Mouse (Mus musculus) heart, embryonic 10.5 days (tissue): ENCODE results near the gene Ccdc134. TPM values are rescaled to one million over a fixed set of nuclear protein-coding genes. Genes with fewer than 3 reads are reported as not detected.
"Not testable (repeated sequence)": the region's sequence is repeated elsewhere in the genome, so short reads cannot be mapped to it uniquely, and the experiment has no call there.

Experiments
- DNase-seq: peaks from one replicate; pipeline ENCODE4 v3.0.0-alpha.2; 2017; ENCODE audit warnings: low spot score
- H3K27ac ChIP-seq: fragments of 300-500 bp; sonication (generic); 2 replicates; pipeline ENCODE4 v1.5.1; 2016; ENCODE audit warnings: mild to moderate bottlenecking
- H3K27me3 ChIP-seq: fragments of 300-500 bp; sonication (generic); 2 replicates; pipeline ENCODE4 v1.6.1; 2016; ENCODE audit warnings: mild to moderate bottlenecking; ENCODE audit not compliant: poor library complexity, insufficient read depth, severe bottlenecking
- H3K36me3 ChIP-seq: fragments of 300-500 bp; sonication (generic); 2 replicates; pipeline ENCODE4 v1.6.1; 2016; ENCODE audit warnings: mild to moderate bottlenecking, moderate library complexity
- H3K4me1 ChIP-seq: fragments of 300-500 bp; sonication (generic); 2 replicates; pipeline ENCODE4 v1.6.1; 2016; ENCODE audit warnings: mild to moderate bottlenecking
- H3K4me3 ChIP-seq: fragments of 300-500 bp; sonication (generic); 2 replicates; pipeline ENCODE4 v1.5.1; 2016; ENCODE audit warnings: mild to moderate bottlenecking, moderate library complexity
- H3K9me3 ChIP-seq: fragments of 300-500 bp; sonication (generic); 2 replicates; pipeline ENCODE4 v1.6.1; 2016; ENCODE audit warnings: mild to moderate bottlenecking, moderate library complexity
- WGBS: fragments of 180-500 bp; shearing (Covaris S2); methylation state at CpG from one replicate; pipeline ENCODE4 v1.1.7; 2016; 5-methylcytosine and 5-hydroxymethylcytosine counted together
- polyA plus RNA-seq: library from polyadenylated mRNA; unstranded; fragments of >200 nt; fragmentation: Nextera tagmentation; extraction: Ambion mirVana; gene quantifications from 2 replicates; pipeline ENCODE4 v1.2.1, GENCODE M21; 2016

Ccdc134 gene
- polyA plus RNA-seq: 13.5 and 19.4 TPM in 2 replicates

DNA sequence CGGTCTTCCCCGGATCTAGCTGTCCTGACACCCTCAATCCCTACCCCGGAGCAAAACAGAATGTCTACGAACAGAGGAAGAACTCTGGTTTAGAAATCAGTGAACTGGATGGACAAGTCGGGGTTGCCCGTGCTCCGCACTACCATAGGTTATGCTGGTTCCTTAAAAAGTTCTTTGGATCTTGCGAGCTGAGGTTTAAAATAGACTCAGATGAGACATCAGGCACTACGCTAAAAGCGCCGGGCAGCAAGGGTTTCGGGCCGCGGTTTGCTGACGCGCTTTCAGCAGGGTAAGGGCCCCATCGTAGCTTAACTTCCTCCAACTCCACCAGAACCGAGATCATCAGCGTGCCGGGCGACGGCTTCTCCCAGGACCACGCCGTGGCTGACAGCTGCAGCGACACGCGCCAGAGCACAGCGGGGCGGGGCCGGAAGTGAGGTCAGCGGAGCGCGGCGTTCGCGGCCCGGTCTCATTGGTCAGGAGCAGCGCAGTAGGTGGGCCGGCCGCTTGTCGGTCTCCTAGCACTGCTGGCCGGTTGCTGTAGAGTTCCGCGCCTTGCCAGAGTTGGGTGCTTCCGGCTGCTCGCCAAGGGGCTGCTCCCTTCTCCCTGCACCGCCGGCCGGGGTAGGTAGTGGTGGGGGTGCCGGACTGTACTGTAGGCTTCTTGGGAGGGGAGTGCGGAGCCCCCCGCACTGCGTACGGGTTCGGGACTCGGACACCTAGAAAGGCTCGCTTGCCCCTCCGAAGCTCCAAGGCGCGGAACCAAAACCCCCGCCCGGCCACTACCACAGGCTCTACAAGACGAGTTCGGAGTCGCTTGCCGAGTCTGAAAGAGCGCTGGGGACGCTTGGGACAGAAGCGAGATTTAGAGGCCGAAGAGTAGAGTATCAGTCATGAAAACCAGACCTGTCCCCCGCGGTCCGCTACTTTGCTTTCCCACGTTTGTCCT, at the start of gene Ccdc134:
TSS of gene Ccdc134 (plus strand) at position 497 of the 949 bp plus-strand sequence.
- Histone ChIP-seq H3K27ac (peak within 1 kb of the TSS; percentile 92), H3K27me3 (peaks cover 7% of the 10 kb centered on the region; the same call in 1 of the 2 replicates), H3K4me1 (peaks cover 16% of the 10 kb centered on the region), H3K4me3 (peak within 1 kb of the TSS; percentile 81), H3K9me3 (no peaks in the 10 kb centered on the region), H3K36me3 (peaks cover 15% of the 10 kb centered on the region)
- WGBS: 1% methylated on average over 74 of the region's 74 CpGs
- DNase-seq: peak; percentile 98

DNA sequence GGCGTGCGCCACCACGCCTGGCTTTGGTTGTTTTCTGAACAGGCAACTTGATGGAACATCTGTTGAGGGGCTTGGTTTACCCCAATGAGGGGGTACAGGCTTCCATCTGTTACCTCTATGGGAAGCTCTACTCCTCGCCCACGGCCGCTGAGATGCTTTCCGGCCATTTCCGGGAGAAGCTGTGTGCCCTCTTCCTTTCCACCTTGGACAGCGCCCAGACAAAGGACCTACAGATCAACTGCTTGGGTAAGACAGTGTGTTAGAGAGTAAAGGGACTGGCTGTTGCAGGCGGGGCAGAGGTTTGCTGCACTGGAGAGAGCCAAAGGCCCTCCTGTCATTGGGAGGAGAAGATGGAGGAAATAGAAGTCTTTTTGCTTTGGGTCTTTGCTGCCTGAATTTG, 47.8 kb upstream of the Ccdc134 start:
- Histone ChIP-seq H3K27ac (no peak overlapping the region), H3K4me3 (no peak overlapping the region), H3K9me3 (no peaks in the 10 kb centered on the region), H3K4me1 (no peaks in the 10 kb centered on the region), H3K36me3 (no peaks in the 10 kb centered on the region), H3K27me3 (peaks cover 17% of the 10 kb centered on the region; the same call in 1 of the 2 replicates)
- 50% methylated on average over 10 of the region's 10 CpGs for whole genome bisulfite sequencing
- DNase-seq: no peak

DNA sequence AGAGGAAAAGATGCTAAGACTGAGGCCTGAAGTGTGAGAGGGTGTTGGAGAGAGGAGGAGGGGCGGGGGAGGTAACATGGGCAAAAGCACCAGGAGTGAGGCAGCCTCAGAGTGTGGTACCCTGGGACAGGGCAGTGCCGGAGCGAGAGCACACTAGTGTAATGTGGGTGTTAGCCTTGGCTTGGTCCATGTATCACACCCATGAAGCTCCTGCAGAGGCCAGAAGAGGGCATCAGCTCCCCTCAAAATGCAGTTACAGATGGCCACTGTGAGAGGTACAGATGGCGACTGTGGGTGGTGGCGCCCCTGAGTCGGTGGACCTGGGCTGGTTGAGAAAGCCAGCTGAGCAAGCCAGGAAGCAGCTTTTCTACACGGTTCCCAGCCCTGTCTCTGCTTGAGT, 46.6 kb upstream of the Ccdc134 start:
- DNase-seq: no peak
- H3K9me3 ChIP-seq: no peaks in the 10 kb centered on the region
- 28% methylated on average over 7 of the region's 7 CpGs for WGBS

DNA sequence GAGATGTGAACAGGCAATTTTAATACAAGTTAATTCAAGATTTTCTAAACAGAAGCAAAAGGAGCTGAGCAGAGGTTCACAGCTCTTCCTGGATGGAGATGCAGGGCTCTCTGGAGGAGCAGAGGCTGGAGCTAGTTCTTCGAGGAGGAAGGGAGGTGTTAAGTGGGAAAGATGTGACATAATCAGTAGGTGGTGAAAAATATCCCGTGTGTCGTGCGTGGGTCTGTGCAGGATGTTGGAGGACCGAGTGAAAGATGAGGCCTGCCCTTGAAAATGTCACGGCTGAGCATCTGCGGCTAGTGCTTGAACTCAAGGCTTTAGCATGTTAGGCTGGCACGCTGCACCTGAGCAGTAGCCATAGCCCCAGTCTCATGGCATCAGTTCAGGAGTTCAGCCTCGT, 42.1 kb upstream of the Ccdc134 start:
- H3K27ac ChIP-seq: no peak overlapping the region
- WGBS: 81% methylated on average over 9 of the region's 9 CpGs
- no peaks in the 10 kb centered on the region for H3K36me3 ChIP-seq
- H3K4me1 ChIP-seq: no peaks in the 10 kb centered on the region
- H3K9me3 ChIP-seq: no peaks in the 10 kb centered on the region
- no peak overlapping the region for H3K4me3 ChIP-seq
- DNase-seq: no peak
- peaks cover 34% of the 10 kb centered on the region; the same call in 1 of the 2 replicates for H3K27me3 ChIP-seq

More for the DNA sequence above, 46.6 kb upstream of the Ccdc134 start:
- no peak overlapping the region for H3K27ac ChIP-seq
- H3K36me3 ChIP-seq: no peaks in the 10 kb centered on the region
- no peak overlapping the region for H3K4me3 ChIP-seq
- H3K4me1 ChIP-seq: no peaks in the 10 kb centered on the region
- peaks cover 23% of the 10 kb centered on the region; the same call in 1 of the 2 replicates for H3K27me3 ChIP-seq

DNA sequence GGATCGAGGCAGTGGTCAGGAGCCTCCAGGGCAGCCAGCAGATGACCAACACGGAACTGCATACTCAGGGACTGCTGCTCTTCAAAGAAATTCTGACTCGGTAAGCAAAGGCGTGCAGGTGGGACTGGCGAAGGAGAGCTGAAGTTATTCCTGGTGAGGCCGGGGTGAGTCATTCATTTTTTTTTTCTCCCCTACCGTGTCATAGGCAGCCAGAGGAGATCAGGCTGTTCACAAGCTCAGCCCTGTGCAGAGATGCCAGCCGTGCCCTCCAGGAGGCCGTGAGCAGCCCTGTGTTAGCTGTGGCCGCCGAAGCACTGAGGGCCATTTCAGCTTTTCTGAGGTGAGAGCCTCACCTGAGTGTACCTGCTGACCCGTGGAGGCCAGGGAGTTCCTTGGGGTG, 41.6 kb upstream of the Ccdc134 start:
- Histone ChIP-seq H3K27ac (no peak overlapping the region), H3K4me3 (no peak overlapping the region), H3K36me3 (no peaks in the 10 kb centered on the region), H3K4me1 (no peaks in the 10 kb centered on the region), H3K9me3 (no peaks in the 10 kb centered on the region), H3K27me3 (peaks cover 34% of the 10 kb centered on the region; the same call in 1 of the 2 replicates)
- no peak for DNase-seq
- 75% methylated on average over 12 of the region's 12 CpGs for WGBS

DNA sequence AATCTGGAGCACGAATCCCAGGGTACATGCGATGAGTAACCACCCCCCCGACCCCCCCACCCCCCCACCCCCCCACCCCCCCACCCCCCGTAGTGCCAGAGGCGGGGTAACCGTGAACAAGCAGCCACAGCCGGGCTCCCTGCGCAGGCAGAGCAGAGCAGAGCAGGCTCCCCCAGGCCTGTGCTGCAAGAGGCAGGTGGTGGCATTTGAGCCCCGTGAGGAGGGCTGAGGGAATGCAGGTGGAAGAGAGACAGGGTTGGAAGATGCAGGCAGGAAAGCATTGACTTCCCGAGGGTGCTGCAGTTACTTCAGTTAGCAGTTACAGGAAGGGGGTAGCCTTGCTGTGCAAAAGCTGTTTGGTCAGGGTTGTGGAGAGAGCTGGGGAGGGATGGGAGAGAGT, 40.5 kb upstream of the Ccdc134 start:
- Histone ChIP-seq H3K9me3 (no peaks in the 10 kb centered on the region), H3K27ac (no peak overlapping the region), H3K4me1 (no peaks in the 10 kb centered on the region), H3K36me3 (no peaks in the 10 kb centered on the region), H3K4me3 (no peak overlapping the region), H3K27me3 (peaks cover 36% of the 10 kb centered on the region; the same call in 1 of the 2 replicates)
- no peak for DNase-seq
- 4% methylated on average over 10 of the region's 10 CpGs for WGBS

DNA sequence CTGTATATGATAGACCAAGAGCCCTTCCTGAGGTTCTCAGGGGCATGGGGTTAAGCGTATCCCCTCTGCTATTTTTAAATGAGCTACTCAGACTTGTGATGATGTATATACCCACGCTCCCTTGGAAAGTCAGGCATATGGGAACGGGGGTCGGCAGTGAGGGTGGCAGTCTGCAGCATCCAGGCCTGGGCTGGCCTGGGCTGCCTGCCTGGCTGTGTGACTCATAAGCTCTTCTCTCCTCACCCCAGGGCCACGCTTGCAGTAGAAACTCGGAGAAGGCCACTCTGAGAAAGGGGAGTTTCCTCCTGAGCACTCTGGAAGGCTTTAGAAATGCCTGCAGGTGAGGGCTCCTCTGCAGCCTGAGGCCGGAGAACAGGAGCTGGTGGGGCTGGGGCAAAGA, 36.7 kb upstream of the Ccdc134 start:
- Histone ChIP-seq H3K36me3 (no peaks in the 10 kb centered on the region), H3K27ac (no peak overlapping the region), H3K4me1 (no peaks in the 10 kb centered on the region), H3K9me3 (no peaks in the 10 kb centered on the region), H3K27me3 (peaks cover 26% of the 10 kb centered on the region; the same call in 1 of the 2 replicates), H3K4me3 (no peak overlapping the region)
- WGBS: 66% methylated on average over 7 of the region's 7 CpGs
- DNase-seq: no peak

DNA sequence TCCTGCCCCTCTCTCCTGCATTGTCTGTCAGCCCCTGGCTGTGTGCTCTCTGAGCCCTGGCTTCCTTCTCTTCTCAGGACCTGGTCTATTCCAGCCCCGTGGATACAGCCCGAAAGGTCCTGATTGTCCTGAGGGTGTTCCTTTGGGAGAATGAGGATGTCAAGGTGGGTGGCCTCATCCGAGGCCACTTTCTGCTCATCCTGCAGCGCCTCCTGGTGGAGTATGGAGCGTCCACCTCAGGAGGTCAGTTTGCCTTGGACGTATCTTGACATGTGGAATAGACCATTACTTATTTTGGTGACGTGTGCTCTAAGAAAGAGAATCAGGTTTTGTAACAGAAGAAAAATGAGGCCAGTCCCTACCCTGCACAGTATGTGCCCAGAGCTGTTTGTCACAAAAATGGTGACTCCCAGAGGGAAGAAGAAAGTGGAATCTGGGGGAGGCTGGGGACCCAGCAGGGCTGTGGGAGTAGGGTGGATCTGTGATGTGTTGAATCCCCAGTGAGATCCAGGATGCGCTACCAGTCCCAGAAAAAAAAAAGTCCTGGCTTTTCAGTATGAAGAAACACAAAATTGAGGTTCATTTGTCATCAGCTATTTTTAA, 20.7 kb upstream of the Ccdc134 start:
- Histone ChIP-seq H3K27ac (no peak overlapping the region), H3K27me3 (peaks cover 32% of the 10 kb centered on the region), H3K4me3 (no peak overlapping the region), H3K4me1 (no peaks in the 10 kb centered on the region), H3K9me3 (no peaks in the 10 kb centered on the region), H3K36me3 (no peaks in the 10 kb centered on the region)
- 20% methylated on average over 8 of the region's 8 CpGs for WGBS
- DNase-seq: peak; percentile 79

DNA sequence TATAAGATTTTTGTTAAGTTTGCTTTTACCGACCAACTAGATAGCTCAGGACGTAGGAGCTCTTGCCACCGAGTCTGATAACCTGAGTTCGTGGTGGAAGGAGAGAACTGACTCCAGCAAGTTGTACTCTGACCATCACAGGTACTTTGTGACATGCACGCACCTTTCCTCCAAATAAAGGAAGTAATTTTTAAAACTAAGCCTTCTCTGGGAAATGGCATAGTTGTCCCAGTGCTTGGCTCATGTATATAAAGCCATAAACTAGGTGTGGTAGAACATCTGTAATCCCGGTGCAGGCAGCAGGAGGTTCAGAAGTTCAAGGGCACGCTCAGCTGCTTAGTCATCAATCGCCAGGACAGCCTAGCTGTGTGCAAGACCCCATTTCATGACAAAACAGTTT, 7.2 kb upstream of the Ccdc134 start:
- DNase-seq: no peak
- no peaks in the 10 kb centered on the region; the same call in 1 of the 2 replicates for H3K27me3 ChIP-seq
- no peaks in the 10 kb centered on the region for H3K36me3 ChIP-seq
- H3K9me3 ChIP-seq: no peaks in the 10 kb centered on the region
- no peaks in the 10 kb centered on the region for H3K4me1 ChIP-seq
- 85% methylated on average over 8 of the region's 8 CpGs for WGBS
- no peak overlapping the region for H3K27ac ChIP-seq
- H3K4me3 ChIP-seq: no peak overlapping the region

DNA sequence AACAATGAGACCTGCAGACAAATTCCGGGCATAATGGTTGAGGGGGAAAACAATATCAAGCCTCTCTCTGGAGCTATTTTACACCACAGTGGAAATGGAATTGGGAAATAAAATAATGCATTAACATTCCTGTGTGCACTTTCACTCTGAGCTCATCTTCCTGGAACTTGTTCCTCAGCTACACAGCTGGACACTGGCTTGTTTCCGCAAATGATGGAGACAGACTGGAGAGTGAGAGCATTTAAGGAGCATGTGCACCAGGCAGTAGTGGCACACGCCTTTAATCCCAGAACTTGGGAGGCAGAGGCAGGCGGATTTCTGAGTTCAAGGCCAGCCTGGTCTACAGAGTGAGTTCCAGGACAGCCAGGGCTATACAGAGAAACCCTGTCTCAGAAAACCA, 1.0 kb upstream of the Ccdc134 start:
- H3K27me3 ChIP-seq, DNase-seq, H3K4me3 ChIP-seq, H3K27ac ChIP-seq, H3K9me3 ChIP-seq: not testable (repeated sequence)
- peaks cover 16% of the 10 kb centered on the region for H3K4me1 ChIP-seq
- H3K36me3 ChIP-seq: peaks cover 11% of the 10 kb centered on the region
- 86% methylated on average over 4 of the region's 4 CpGs for WGBS

DNA sequence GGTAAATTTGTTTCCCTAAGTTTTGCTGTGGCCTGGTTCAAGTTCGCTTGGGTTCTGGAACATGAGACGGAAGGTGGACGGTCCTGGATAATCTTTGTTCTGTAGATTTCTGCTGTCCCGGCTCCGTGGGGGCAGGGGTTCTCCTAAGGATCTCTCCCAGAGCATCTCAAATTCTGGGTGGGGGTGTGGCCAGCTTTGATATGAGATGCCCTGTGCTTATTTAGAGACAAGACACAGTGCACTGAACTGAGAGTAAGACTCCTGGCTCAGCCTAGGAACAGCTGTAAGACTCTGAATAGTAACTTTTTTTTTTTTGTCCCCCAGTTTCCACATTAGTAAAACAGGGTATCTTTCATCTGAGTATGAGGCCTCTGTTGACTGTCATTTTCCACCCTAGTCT, 676 bp downstream of the Ccdc134 start:
- H3K4me1 ChIP-seq: peaks cover 16% of the 10 kb centered on the region
- 0% methylated on average over 5 of the region's 5 CpGs for WGBS
- H3K9me3 ChIP-seq: no peaks in the 10 kb centered on the region
- peaks cover 15% of the 10 kb centered on the region for H3K36me3 ChIP-seq
- peak overlapping the region; percentile 92 for H3K27ac ChIP-seq
- H3K4me3 ChIP-seq: peak overlapping the region; percentile 81
- no peak for DNase-seq
- peaks cover 7% of the 10 kb centered on the region; the same call in 1 of the 2 replicates for H3K27me3 ChIP-seq

DNA sequence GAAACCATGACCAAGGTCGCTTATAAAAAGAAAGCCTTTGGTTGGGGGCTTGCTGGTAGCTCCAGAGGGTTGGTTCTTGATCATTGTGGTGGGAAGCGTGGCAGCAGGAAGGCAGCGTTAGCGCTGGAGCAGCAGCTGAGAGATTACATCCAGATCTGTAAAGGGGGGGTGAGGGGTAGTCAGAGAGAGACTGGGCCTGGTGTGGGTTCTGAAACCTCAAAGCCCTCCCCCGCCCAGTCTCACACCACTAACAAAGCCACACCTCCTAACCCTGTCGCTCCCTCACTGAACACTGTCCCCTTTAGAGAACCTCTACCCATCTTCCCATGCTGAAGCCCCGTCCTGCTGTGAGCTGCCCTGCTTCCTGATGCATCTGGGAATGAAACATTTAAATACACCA, 2.9 kb downstream of the Ccdc134 start:
- Histone ChIP-seq H3K27ac (no peak overlapping the region), H3K4me3 (no peak overlapping the region), H3K27me3 (peaks cover 7% of the 10 kb centered on the region; the same call in 1 of the 2 replicates), H3K9me3 (no peaks in the 10 kb centered on the region), H3K36me3 (peaks cover 17% of the 10 kb centered on the region), H3K4me1 (peaks cover 24% of the 10 kb centered on the region)
- WGBS: 56% methylated on average over 7 of the region's 7 CpGs
- DNase-seq: no peak

DNA sequence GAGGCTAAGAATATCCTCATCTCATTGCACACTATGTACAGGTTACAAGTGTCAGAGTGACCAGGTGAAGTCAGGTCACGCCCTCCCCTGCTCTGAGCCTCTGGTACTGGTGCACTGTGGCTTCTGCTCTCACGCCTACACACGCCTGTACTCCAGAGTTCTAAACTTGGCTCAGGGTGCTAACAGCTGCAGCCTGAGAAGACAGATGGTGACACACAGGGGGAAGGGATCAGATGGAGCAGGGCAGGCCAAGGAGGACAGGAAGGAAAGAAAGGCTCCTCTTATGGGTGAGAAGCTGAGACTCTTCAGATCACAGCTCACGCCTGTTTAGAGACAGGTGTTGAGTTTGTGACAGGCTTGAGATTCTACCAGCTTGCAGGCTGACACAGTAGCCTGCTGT, 7.7 kb downstream of the Ccdc134 start:
- Histone ChIP-seq H3K4me1 (peaks cover 15% of the 10 kb centered on the region; the same call in 1 of the 2 replicates), H3K9me3 (no peaks in the 10 kb centered on the region), H3K36me3 (peaks cover 17% of the 10 kb centered on the region), H3K27me3 (no peaks in the 10 kb centered on the region; the same call in 1 of the 2 replicates), H3K4me3 (no peak overlapping the region), H3K27ac (no peak overlapping the region; the same call in 1 of the 2 replicates)
- WGBS: 69% methylated on average over 4 of the region's 4 CpGs
- DNase-seq: no peak
